Mouse (Mus musculus): ENCODE measurements around the gene Smurf1.

DNA sequence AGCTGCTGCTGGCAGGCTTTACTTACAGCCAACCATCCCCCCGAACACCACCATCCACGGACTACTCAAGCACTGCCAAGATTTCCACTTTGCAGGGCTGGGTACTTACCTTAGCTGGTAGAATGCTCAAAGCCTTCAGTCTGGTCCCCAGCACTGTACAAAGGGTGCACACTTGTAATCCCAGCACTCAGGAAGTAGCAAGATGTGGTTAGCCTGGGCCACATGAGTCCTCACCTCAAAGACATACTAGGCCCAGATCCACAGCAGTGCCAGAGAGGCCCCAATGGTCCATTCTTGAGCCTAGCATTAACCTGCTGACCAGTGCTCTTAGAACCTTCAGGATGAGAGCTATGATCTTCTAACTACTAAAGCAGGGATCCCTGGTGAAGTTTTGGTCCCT is 39.4 kb downstream of the Smurf1 start:
- TF ChIP-seq CTCF (IDR thresholded peaks at IDR 0.05; ENCODE audit: low read depth) (no peak), EP300 (optimal IDR thresholded peaks at IDR 0.05) (no peak)
